Mouse (Mus musculus): Measurements from ENCODE around the gene Afap1l2. TPM values are rescaled to one million over a fixed set of nuclear protein-coding genes. Genes with fewer than 3 reads are reported as not detected.

Gene Afap1l2
- polyA plus RNA-seq, 1 experiment, result 0.90 TPM

DNA sequence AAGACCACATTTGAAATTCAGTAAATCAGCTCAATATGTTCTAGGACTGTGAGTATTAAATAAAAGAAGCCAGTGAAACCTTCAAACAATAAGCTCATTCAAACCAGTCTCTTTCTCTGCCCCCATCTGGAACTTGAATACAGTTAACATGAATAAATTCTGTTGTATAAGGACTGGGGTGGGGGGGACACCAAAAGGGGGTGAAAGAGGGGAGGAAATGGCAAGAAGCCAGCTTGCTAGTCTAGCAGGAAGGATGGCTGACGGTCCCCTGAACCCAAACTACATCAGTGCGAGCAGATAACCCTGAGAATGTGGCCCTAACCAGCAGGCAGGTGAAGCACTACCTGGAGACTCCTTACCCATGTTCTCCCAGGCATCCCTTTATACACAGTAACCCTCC is 9.1 kb downstream of the Afap1l2 start:
- Histone ChIP-seq H3K27me3 (ENCODE audit: control insufficient read depth, insufficient read depth, insufficient read length) (no peaks in the 10 kb centered on the region), H3K79me3 (ENCODE audit: low read depth) (no peaks in the 10 kb centered on the region), H3K36me3 (ENCODE audit: control insufficient read depth, insufficient read depth) (no peaks in the 10 kb centered on the region), H3K79me2 (ENCODE audit: control insufficient read depth, insufficient read depth) (no peaks in the 10 kb centered on the region), H3ac (ENCODE audit: control insufficient read depth, insufficient read length, low read depth) (no peak overlapping the region), H3K4me3 (ENCODE audit: insufficient read depth, poor library complexity, severe bottlenecking) (no peak overlapping the region)
- TF ChIP-seq CEBPB (IDR thresholded peaks at IDR 0.05; ENCODE audit: low read depth) (no peak), USF1 (IDR thresholded peaks at IDR 0.05; ENCODE audit: low read depth) (no peak), CTCF (IDR thresholded peaks at IDR 0.05; ENCODE audit: control insufficient read depth, insufficient read depth, insufficient read length) (no peak), FOSL1 (IDR thresholded peaks at IDR 0.05; ENCODE audit: insufficient read depth, low read length, poor library complexity, severe bottlenecking) (no peak), MYOD1 (IDR thresholded peaks at IDR 0.05; ENCODE audit: control insufficient read depth, insufficient read length, low read depth) (no peak), MYOG (IDR thresholded peaks at IDR 0.05; ENCODE audit: control insufficient read depth, extremely low read depth, insufficient read length) (no peak), MAX (IDR thresholded peaks at IDR 0.05) (no peak)

DNA sequence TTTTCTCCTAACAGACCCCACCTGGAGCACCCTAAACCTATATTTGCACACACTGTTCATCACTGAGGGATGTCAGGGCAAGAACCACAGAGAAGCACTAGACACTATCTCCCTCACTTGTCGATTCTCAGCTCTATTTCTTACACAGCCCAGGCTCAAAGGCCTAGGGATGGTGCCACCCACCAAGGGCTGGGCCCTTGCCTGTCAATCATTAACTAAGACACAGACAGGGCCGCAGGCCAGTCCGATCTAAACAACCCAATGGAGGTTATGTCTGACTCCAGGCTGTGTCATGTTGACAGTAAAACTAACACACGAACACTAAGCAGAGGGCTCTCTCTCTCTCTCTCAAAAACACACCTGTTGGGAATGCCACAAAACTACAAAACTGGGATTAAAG is 9.7 kb downstream of the Afap1l2 start:
- no peak overlapping the region for H3ac ChIP-seq (ENCODE audit: control insufficient read depth, insufficient read length, low read depth)
- H3K36me3 ChIP-seq (ENCODE audit: control insufficient read depth, insufficient read depth), result no peaks in the 10 kb centered on the region
- TF ChIP-seq MYOG (IDR thresholded peaks at IDR 0.05; ENCODE audit: control insufficient read depth, extremely low read depth, insufficient read length) (no peak), FOSL1 (IDR thresholded peaks at IDR 0.05; ENCODE audit: insufficient read depth, low read length, poor library complexity, severe bottlenecking) (no peak), CEBPB (IDR thresholded peaks at IDR 0.05; ENCODE audit: low read depth) (no peak), MAX (IDR thresholded peaks at IDR 0.05) (no peak), MYOD1 (IDR thresholded peaks at IDR 0.05; ENCODE audit: control insufficient read depth, insufficient read length, low read depth) (no peak), CTCF (IDR thresholded peaks at IDR 0.05; ENCODE audit: control insufficient read depth, insufficient read depth, insufficient read length) (no peak), USF1 (IDR thresholded peaks at IDR 0.05; ENCODE audit: low read depth) (no peak)
- no peaks in the 10 kb centered on the region for H3K79me2 ChIP-seq (ENCODE audit: control insufficient read depth, insufficient read depth)
- H3K4me3 ChIP-seq (ENCODE audit: insufficient read depth, poor library complexity, severe bottlenecking), result no peak overlapping the region
- no peaks in the 10 kb centered on the region for H3K79me3 ChIP-seq (ENCODE audit: low read depth)
- H3K27me3 ChIP-seq (ENCODE audit: control insufficient read depth, insufficient read depth, insufficient read length), result no peaks in the 10 kb centered on the region

DNA sequence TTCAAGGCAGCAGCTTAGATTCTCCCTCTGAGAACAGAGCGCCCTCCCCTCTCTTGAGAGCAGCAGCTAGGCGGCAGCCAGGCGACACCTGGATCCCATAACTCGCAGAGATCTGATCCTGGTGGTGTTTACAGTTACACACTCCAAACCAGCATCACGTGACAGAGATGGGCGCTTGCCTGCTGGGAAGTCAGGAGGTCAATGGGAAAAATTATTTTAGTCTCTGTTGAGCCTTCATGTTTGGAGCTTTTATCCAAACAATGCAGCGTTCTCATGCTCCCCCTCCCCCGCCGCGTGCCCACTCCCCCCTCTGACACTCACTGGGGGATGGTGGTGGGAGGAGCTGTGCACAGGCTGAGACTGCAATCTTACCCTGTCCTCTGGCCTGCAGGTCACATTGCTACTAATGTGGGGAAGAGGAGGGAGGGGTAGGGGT is 10.8 kb downstream of the Afap1l2 start:
- Histone ChIP-seq H3K36me3 (ENCODE audit: control insufficient read depth, insufficient read depth) (no peaks in the 10 kb centered on the region), H3K79me2 (ENCODE audit: control insufficient read depth, insufficient read depth) (no peaks in the 10 kb centered on the region), H3K79me3 (ENCODE audit: low read depth) (no peaks in the 10 kb centered on the region), H3K27me3 (ENCODE audit: control insufficient read depth, insufficient read depth, insufficient read length) (no peaks in the 10 kb centered on the region), H3K4me3 (ENCODE audit: insufficient read depth, poor library complexity, severe bottlenecking) (no peak overlapping the region), H3ac (ENCODE audit: control insufficient read depth, insufficient read length, low read depth) (no peak overlapping the region)
- TF ChIP-seq USF1 (IDR thresholded peaks at IDR 0.05; ENCODE audit: low read depth), result peak; percentile 88
- no peak for TF ChIP-seq CTCF (IDR thresholded peaks at IDR 0.05; ENCODE audit: control insufficient read depth, insufficient read depth, insufficient read length)

DNA sequence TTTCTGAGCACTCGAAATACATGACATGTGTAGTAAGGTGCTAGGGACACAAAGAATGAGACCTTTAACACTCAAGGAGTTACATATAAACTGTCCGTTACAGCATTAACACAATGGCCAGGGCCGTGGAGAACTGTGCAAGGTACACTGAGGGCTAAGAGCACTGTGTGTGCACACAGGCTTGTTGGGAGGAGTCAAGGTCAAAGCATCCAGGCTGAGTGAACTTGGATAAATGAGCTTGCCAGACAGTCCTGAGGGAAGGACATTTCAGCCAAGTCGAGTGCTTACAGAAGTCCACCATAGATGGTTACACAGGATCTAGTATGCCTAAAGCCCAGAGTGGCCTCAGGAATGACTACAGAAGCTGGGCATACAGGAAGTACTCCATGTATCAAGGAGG is 12.6 kb downstream of the Afap1l2 start:
- TF ChIP-seq MYOG (IDR thresholded peaks at IDR 0.05; ENCODE audit: control insufficient read depth, extremely low read depth, insufficient read length), result no peak
- no peak for TF ChIP-seq CTCF (IDR thresholded peaks at IDR 0.05; ENCODE audit: control insufficient read depth, insufficient read depth, insufficient read length)
- no peak for TF ChIP-seq USF1 (IDR thresholded peaks at IDR 0.05; ENCODE audit: low read depth)
- TF ChIP-seq MAX (IDR thresholded peaks at IDR 0.05), result no peak
- no peak for TF ChIP-seq MYOD1 (IDR thresholded peaks at IDR 0.05; ENCODE audit: control insufficient read depth, insufficient read length, low read depth)
- TF ChIP-seq CEBPB (IDR thresholded peaks at IDR 0.05; ENCODE audit: low read depth), result no peak
- no peak for TF ChIP-seq FOSL1 (IDR thresholded peaks at IDR 0.05; ENCODE audit: insufficient read depth, low read length, poor library complexity, severe bottlenecking)
- Histone ChIP-seq H3K4me3 (ENCODE audit: insufficient read depth, poor library complexity, severe bottlenecking) (no peak overlapping the region), H3ac (ENCODE audit: control insufficient read depth, insufficient read length, low read depth) (no peak overlapping the region), H3K79me3 (ENCODE audit: low read depth) (no peaks in the 10 kb centered on the region), H3K36me3 (ENCODE audit: control insufficient read depth, insufficient read depth) (no peaks in the 10 kb centered on the region), H3K79me2 (ENCODE audit: control insufficient read depth, insufficient read depth) (no peaks in the 10 kb centered on the region), H3K27me3 (ENCODE audit: control insufficient read depth, insufficient read depth, insufficient read length) (no peaks in the 10 kb centered on the region)

DNA sequence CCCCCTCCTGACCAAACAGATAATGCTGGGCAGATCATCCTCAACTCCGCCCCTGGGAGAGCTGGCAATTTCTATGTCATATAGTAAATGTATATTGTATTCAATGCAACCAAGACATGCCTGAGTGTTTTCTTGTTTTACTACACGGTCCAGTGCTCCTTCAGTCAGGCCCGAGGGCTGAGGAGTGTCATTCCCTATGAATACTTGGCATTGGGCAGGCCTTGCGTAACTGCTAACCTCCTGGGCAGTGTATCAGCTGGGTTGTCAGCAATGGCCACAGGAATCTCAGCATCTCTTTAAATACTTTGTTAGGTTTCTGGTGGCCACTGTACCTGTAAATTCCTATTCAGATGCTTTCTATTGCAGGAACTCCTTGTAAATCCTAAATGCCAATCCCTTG is 13.4 kb downstream of the Afap1l2 start:
- no peak for TF ChIP-seq USF1 (IDR thresholded peaks at IDR 0.05; ENCODE audit: low read depth)
- peak; percentile 95 for TF ChIP-seq CEBPB (IDR thresholded peaks at IDR 0.05; ENCODE audit: low read depth)
- H3K79me3 ChIP-seq (ENCODE audit: low read depth), result no peaks in the 10 kb centered on the region
- no peak overlapping the region for H3K4me3 ChIP-seq (ENCODE audit: insufficient read depth, poor library complexity, severe bottlenecking)
- no peaks in the 10 kb centered on the region for H3K27me3 ChIP-seq (ENCODE audit: control insufficient read depth, insufficient read depth, insufficient read length)
- no peak overlapping the region for H3ac ChIP-seq (ENCODE audit: control insufficient read depth, insufficient read length, low read depth)
- no peaks in the 10 kb centered on the region for H3K79me2 ChIP-seq (ENCODE audit: control insufficient read depth, insufficient read depth)
- H3K36me3 ChIP-seq (ENCODE audit: control insufficient read depth, insufficient read depth), result no peaks in the 10 kb centered on the region

DNA sequence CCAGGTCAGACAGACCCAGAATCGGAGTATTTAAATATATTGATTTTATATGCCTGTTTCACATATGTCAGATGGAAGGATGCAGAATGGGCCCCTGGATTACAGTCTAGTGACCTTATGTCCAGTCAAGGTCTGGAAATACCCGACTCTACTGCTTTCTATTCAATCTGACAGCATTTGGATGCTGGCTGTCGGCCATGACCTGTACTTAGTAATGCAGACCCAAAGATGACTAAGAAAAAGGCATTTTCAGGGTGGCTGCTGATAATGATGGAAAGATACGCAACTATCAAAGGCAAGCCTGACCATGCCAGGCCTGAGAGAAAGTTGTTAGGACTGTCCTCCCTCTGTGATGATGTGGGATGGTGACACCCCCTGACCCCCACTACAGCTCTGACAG is 14.3 kb downstream of the Afap1l2 start:
- Histone ChIP-seq H3K36me3 (ENCODE audit: control insufficient read depth, insufficient read depth) (no peaks in the 10 kb centered on the region), H3K79me3 (ENCODE audit: low read depth) (no peaks in the 10 kb centered on the region), H3K27me3 (ENCODE audit: control insufficient read depth, insufficient read depth, insufficient read length) (no peaks in the 10 kb centered on the region), H3K79me2 (ENCODE audit: control insufficient read depth, insufficient read depth) (no peaks in the 10 kb centered on the region), H3ac (ENCODE audit: control insufficient read depth, insufficient read length, low read depth) (no peak overlapping the region), H3K4me3 (ENCODE audit: insufficient read depth, poor library complexity, severe bottlenecking) (no peak overlapping the region)
- TF ChIP-seq MYOG (IDR thresholded peaks at IDR 0.05; ENCODE audit: control insufficient read depth, extremely low read depth, insufficient read length), result no peak
- TF ChIP-seq MAX (IDR thresholded peaks at IDR 0.05), result no peak
- no peak for TF ChIP-seq MYOD1 (IDR thresholded peaks at IDR 0.05; ENCODE audit: control insufficient read depth, insufficient read length, low read depth)
- no peak for TF ChIP-seq FOSL1 (IDR thresholded peaks at IDR 0.05; ENCODE audit: insufficient read depth, low read length, poor library complexity, severe bottlenecking)
- no peak for TF ChIP-seq CTCF (IDR thresholded peaks at IDR 0.05; ENCODE audit: control insufficient read depth, insufficient read depth, insufficient read length)
- TF ChIP-seq CEBPB (IDR thresholded peaks at IDR 0.05; ENCODE audit: low read depth), result no peak
- TF ChIP-seq USF1 (IDR thresholded peaks at IDR 0.05; ENCODE audit: low read depth), result no peak
